Mouse (Mus musculus): ENCODE results near the gene Gm10392. TPM values are rescaled to one million over a fixed set of nuclear protein-coding genes. Genes with fewer than 3 reads are reported as not detected.
"Not testable (repeated sequence)": the region's sequence is repeated elsewhere in the genome, so short reads cannot be mapped to it uniquely, and the experiment has no call there.

Gene Gm10392
- polyA plus RNA-seq (2015; fragmentation: Nextera tagmentation; extraction: Ambion mirVana), result 0.12 TPM in 1 of 2 replicates, not detected in the other

DNA sequence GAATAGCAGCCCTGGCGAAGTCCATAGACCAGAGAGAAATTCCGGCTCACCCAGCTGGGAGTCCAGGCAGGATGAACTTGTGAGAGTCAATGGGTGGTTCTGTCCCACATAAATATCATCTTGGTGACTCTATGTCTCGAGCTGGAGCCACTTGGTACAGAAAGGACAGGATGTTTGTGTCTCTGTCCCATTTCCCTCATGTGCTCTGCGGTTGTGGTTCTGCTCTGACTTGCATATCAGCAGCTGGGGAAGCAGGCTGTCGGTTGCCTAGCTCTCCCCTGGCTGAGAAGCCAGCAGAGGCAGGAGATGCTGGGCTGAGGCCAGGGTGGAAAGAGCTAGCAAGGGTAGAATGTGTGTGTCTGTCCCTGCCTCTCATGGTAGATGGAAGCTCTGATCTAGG lies at the start of gene Gm10392:
TSS of gene Gm10392 (minus strand) at position 156 of the 400 bp plus-strand sequence.
- no peaks in the 10 kb centered on the region for H3K36me3 ChIP-seq
- no peak within 1 kb of the TSS for H3K9ac ChIP-seq
- H3K4me2 ChIP-seq, result no peak within 1 kb of the TSS
- ATAC-seq (ENCODE audit: insufficient number of reproducible peaks, low FRiP score, low TSS enrichment, low read depth), result no peak
- 63% methylated on average over 5 of the region's 5 CpGs for WGBS
- H3K4me1 ChIP-seq, result peaks cover 23% of the 10 kb centered on the region
- H3K27me3 ChIP-seq, result peaks cover 30% of the 10 kb centered on the region
- no peak within 1 kb of the TSS for H3K27ac ChIP-seq
- H3K9me3 ChIP-seq, result no peaks in the 10 kb centered on the region
- H3K4me3 ChIP-seq, result no peak within 1 kb of the TSS

- Histone ChIP-seq H3K27ac (no peak overlapping the region), H3K4me1 (no peaks in the 10 kb centered on the region), H3K27me3 (no peaks in the 10 kb centered on the region), H3K9ac (no peak overlapping the region), H3K9me3 (no peaks in the 10 kb centered on the region), H3K4me3 (no peak overlapping the region), H3K36me3 (peaks cover 64% of the 10 kb centered on the region), H3K4me2 (no peak overlapping the region)
- WGBS, result 89% methylated on average over 7 of the region's 7 CpGs
- ATAC-seq (ENCODE audit: insufficient number of reproducible peaks, low FRiP score, low TSS enrichment, low read depth), result no peak
These were observed 26.3 kb upstream of the Gm10392 start for GRCm38 (mm10) chr11:77545261-77545660.

DNA sequence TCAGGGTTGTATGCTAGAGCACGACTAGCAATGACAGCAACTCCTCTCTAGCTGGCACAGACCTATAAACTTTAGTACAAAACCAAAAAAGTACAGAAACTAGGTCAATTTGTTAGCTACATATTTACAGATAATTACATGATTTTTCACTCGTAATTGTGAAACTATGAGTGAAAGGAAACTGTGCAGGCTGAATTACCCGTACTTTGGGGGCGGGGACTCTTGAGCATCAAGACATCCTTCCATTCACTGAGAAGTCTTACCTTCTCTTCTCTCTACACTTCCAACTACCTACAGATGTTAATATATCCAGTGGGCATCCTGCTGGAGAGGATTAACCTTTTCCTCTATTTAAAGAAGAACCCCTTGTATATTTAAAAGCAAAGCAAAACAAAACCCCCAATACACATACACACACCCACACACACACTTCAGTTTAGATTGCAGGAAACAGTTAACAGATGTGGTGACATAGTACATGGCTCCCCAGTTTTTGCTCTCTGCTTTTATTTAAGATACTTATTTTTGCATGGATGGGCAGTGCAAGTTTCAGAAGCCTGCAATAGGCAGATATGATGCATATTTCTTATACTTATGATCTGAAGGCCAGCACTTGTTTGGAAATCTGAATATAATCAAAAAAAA lies 13.3 kb upstream of the Gm10392 start:
- Histone ChIP-seq H3K27me3 (no peaks in the 10 kb centered on the region), H3K9me3 (no peaks in the 10 kb centered on the region), H3K4me3 (no peak overlapping the region), H3K27ac (no peak overlapping the region), H3K4me2 (no peak overlapping the region), H3K4me1 (no peaks in the 10 kb centered on the region), H3K36me3 (peaks cover 25% of the 10 kb centered on the region), H3K9ac (no peak overlapping the region)
- 77% methylated on average over 4 of the region's 4 CpGs for WGBS
- no peak for ATAC-seq (ENCODE audit: insufficient number of reproducible peaks, low FRiP score, low TSS enrichment, low read depth)

DNA sequence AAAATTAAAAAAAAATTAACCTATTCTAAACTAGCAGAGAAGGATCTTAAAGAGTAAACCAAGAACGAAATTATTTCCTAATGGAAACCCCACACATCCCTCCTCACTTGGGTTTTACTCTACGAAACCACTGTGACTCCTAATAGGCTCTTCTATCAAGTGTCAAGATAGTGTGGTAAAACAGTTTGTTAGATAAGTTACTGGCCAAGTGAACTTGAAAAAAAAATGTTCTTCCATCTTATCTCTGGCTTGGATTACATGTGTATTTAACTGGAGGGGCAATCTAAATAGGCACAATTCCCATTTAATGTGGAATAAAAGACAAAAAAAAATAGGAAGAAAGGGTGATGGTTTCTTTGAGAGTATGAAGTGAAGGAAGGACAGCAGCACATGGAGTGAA lies 11.9 kb upstream of the Gm10392 start:
- H3K9me3 ChIP-seq, result no peaks in the 10 kb centered on the region
- H3K9ac ChIP-seq, result no peak overlapping the region
- no peak overlapping the region for H3K4me3 ChIP-seq
- H3K4me2 ChIP-seq, result no peak overlapping the region
- H3K4me1 ChIP-seq, result no peaks in the 10 kb centered on the region
- no peak for ATAC-seq (ENCODE audit: insufficient number of reproducible peaks, low FRiP score, low TSS enrichment, low read depth)
- WGBS, result 82% methylated on average over 2 of the region's 2 CpGs
- H3K27ac ChIP-seq, result no peak overlapping the region
- 0 out of 2 replicates have a peak, but pooled peaks cover 14% of the 10 kb centered on the region for H3K36me3 ChIP-seq
- H3K27me3 ChIP-seq, result no peaks in the 10 kb centered on the region

DNA sequence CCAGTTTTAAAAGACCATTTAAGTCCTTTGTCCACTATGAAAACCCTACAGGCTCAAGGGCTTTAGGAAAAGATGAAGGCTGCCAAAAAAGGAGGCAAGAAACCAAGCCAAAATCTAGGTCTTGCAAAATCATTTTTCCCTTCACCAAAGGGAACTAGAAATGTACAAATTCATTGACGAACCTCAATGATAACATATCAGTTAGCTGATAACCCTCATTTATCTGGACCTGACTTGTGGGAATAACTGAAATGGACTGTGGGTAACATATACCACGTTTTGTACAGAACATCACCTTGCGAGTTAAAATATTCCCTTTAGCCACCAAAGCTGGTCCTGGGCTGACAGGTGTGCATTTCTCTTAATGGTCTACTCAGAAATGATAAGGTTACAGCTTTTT lies 10.6 kb upstream of the Gm10392 start:
- no peak for ATAC-seq (ENCODE audit: insufficient number of reproducible peaks, low FRiP score, low TSS enrichment, low read depth)
- no peak overlapping the region for H3K9ac ChIP-seq

DNA sequence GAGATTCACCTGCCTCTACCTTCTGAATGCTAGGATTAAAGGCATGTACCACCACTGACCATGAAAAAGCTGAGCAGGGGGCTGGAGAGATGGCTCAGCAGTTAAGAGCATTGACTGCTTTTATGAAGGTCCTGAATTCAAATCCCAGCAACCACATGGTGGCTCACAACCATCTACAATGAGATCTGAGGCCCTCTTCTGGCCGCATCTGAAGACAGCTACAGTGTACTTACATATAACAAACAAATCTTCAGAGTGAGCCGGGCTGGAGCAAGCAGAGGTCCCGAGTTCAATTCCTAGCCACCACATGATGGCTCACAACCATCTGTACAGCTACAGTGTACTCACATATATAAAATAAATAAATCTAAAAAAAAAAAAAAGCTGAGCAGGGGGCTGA lies 9.4 kb upstream of the Gm10392 start:
- H3K27ac ChIP-seq, result not testable (repeated sequence)

More for the DNA sequence above, 10.6 kb upstream of the Gm10392 start:
- WGBS, result 88% methylated on average over 3 of the region's 3 CpGs
- H3K27me3 ChIP-seq, result no peaks in the 10 kb centered on the region
- H3K9me3 ChIP-seq, result no peaks in the 10 kb centered on the region
- no peaks in the 10 kb centered on the region for H3K4me1 ChIP-seq
- no peak overlapping the region for H3K4me3 ChIP-seq
- no peak overlapping the region for H3K4me2 ChIP-seq
- H3K36me3 ChIP-seq, result 0 out of 2 replicates have a peak, but pooled peaks cover 8% of the 10 kb centered on the region
- no peak overlapping the region for H3K27ac ChIP-seq

GRCm38 (mm10) chr11:77525804-77526486 lies 6.9 kb upstream of the Gm10392 start:
- Histone ChIP-seq H3K4me1 (no peaks in the 10 kb centered on the region), H3K36me3 (no peaks in the 10 kb centered on the region), H3K9me3 (no peaks in the 10 kb centered on the region), H3K27me3 (no peaks in the 10 kb centered on the region), H3K4me3 (no peak overlapping the region), H3K9ac (no peak overlapping the region), H3K27ac (no peak overlapping the region), H3K4me2 (no peak overlapping the region)
- ATAC-seq (ENCODE audit: insufficient number of reproducible peaks, low FRiP score, low TSS enrichment, low read depth), result no peak
- WGBS, result 78% methylated on average over 3 of the region's 3 CpGs

More for the DNA sequence above, 9.4 kb upstream of the Gm10392 start:
- H3K36me3 ChIP-seq; H3K9me3 ChIP-seq; H3K4me2 ChIP-seq; H3K4me1 ChIP-seq; H3K9ac ChIP-seq; ATAC-seq (ENCODE audit: insufficient number of reproducible peaks, low FRiP score, low TSS enrichment, low read depth); H3K27me3 ChIP-seq; H3K4me3 ChIP-seq: not testable (repeated sequence)
- WGBS, result 89% methylated on average over 3 of the region's 3 CpGs

DNA sequence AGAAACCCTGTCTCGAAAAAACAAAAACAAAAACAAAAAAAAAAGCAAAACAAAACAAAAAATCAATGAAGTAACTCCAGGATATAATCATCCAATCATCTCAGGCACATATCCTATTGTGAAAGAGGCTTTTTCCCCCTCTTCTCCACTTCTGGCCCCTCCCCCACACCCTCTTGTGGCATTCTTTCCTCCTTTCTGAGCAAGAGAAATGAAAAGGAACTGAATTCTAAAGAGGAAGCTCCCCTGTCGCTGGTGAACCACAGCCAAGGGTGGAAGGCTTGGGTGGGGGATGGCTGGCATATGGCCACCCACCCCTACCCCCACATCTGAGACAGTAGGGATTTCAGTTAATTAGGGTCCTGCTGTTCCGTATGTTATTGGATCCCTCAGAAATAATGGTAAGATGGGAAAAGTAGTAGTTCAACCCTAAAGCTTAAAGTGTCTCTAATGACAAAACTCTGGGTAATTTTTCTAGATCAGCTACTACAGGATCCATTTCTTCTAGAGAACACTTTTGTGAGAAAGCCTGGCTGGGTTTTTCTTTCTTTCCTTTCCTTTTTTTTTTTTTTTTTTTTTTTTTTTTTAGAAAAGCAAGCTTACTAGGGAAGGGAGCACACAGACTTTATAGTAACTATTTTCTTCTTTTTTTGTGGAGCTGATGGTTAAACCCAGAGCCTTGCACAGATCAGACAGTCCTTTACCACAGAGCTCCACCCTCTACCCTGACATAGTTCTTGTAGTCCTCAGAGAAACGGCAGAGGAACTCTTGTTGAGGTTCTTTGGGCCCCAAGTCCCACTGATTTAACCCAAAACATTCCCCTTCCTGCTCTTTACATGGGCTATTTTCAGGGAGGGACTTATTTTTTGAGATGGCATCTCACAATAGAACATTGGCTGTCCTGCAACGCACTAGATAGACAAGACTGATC lies 1.9 kb upstream of the Gm10392 start:
- 52% methylated on average over 5 of the region's 5 CpGs for WGBS

DNA sequence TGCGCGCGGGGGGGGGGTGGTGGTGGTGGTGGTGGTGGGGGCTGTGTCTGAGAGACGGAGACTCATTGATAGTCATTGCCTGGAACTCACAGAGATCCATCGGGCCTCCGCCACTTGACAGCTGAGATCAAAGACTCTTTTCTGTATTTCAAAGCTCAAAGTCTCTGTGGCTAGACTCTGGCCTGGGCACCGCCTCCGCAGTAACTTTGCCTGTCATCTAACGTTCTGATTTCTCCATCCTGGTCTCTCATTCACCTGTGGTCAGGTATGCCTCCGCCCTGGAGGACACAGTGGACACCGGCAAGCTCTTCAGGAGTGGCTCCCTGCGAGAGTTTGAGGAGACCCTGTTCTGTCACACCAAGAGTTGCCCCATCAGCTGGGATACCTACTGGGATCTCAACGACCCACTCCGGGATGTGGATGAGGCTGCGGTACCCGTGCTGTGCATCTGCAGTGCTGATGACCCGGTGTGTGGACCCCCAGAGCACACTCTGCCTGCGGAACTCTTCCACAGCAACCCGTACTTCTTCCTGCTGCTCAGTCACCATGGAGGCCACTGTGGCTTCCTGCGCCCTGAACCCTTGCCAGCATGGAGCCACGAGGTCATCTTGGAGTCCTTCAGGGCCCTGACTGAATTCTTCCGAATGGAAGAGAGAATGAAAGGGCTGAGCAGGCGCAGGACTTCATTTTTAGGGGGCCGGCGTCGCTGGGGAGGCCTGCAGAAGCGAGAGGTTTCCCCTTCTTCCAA lies 773 bp downstream of the Gm10392 start:
- no peak for ATAC-seq (ENCODE audit: insufficient number of reproducible peaks, low FRiP score, low TSS enrichment, low read depth)
- no peaks in the 10 kb centered on the region for H3K9me3 ChIP-seq
- H3K36me3 ChIP-seq, result no peaks in the 10 kb centered on the region
- H3K4me1 ChIP-seq, result peaks cover 30% of the 10 kb centered on the region
- no peak overlapping the region for H3K4me2 ChIP-seq
- peaks cover 30% of the 10 kb centered on the region for H3K27me3 ChIP-seq
- no peak overlapping the region for H3K27ac ChIP-seq
- WGBS, result 77% methylated on average over 27 of the region's 27 CpGs
- no peak overlapping the region for H3K9ac ChIP-seq
- H3K4me3 ChIP-seq, result no peak overlapping the region

More for the DNA sequence above, 1.9 kb upstream of the Gm10392 start:
- peaks cover 5% of the 10 kb centered on the region for H3K4me1 ChIP-seq
- H3K27me3 ChIP-seq, result peaks cover 21% of the 10 kb centered on the region
- H3K9me3 ChIP-seq, result no peaks in the 10 kb centered on the region
- H3K4me3 ChIP-seq, result no peak overlapping the region
- no peak for ATAC-seq (ENCODE audit: insufficient number of reproducible peaks, low FRiP score, low TSS enrichment, low read depth)
- no peaks in the 10 kb centered on the region for H3K36me3 ChIP-seq
- H3K27ac ChIP-seq, result no peak overlapping the region
- no peak overlapping the region for H3K4me2 ChIP-seq
- H3K9ac ChIP-seq, result no peak overlapping the region

DNA sequence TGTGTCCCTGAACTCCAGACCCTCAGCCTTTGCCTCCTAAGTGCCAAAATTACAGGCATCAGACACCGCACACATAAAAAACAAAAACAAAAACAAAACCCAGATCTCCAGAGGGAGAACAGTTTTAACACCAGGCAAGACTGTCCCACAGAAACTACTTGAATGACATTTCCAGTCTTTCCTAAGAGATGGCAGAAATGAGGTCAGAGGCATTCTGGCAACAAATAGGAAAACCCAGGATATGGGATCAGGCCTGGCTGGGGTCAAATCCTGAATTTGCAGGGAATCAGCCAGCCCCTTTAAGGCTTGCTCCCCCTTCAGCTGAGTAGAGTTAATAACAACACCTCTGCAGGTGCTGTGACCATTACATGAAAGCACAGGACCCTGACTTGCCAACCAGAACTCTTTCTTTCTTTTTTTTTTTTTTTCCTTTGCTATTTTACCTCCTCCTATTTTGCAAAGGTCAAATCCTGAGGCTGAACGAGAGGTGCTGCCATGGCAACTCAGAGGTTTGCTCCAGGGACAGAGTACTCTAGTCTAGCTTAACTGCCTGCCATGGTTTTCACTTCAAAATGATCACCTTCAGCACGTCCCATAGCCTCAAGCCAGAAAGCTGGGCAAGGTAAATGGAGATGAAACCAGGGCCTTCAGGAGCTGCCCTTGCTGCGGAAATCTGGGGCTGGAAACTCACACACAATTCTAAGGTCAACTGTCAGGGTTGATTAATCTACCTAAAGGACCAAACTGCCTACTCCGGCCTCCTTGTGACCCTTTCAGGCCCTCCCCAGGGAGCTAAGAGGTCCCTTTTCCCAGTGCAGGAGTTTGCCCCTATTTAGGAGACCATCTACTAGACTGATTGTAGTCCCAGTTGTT lies 2.2 kb downstream of the Gm10392 start:
- Histone ChIP-seq H3K9me3 (no peaks in the 10 kb centered on the region), H3K27me3 (peaks cover 30% of the 10 kb centered on the region), H3K4me3 (no peak overlapping the region), H3K9ac (no peak overlapping the region), H3K4me1 (peaks cover 35% of the 10 kb centered on the region), H3K36me3 (no peaks in the 10 kb centered on the region), H3K4me2 (no peak overlapping the region), H3K27ac (no peak overlapping the region)
- no peak for ATAC-seq (ENCODE audit: insufficient number of reproducible peaks, low FRiP score, low TSS enrichment, low read depth)
- 68% methylated on average over 5 of the region's 5 CpGs for WGBS
